Mouse (Mus musculus) liver, postnatal 0 days (tissue): ENCODE measurements around the gene Siah2. TPM values are rescaled to one million over a fixed set of nuclear protein-coding genes. Genes with fewer than 3 reads are reported as not detected.

Experiments used
- ATAC-seq: fragments of 200-750 bp; cut with Nextera tagmentation; 2 replicates; pipeline ENCODE4 v1.8.0; 2017; ENCODE audit warnings: mild to moderate bottlenecking, moderate library complexity
- DNase-seq: peaks from one replicate; pipeline ENCODE4 v3.0.0-alpha.2; 2016
- H3K27ac ChIP-seq: fragments of 300-500 bp; sonication (generic); 2 replicates; pipeline ENCODE4 v1.5.1; 2014; ENCODE audit warnings: antibody characterized with exemption, moderate library complexity, mild to moderate bottlenecking, low read depth
- H3K27me3 ChIP-seq: fragments of 300-500 bp; sonication (generic); 2 replicates; pipeline ENCODE4 v1.6.1; 2014; ENCODE audit warnings: low read length, control low read depth, mixed read lengths; ENCODE audit not compliant: insufficient read depth
- H3K36me3 ChIP-seq: fragments of 300-500 bp; sonication (generic); replicated peaks from 2 replicates; pipeline ENCODE4 v1.6.1; 2014; ENCODE audit warnings: mild to moderate bottlenecking, control low read depth, low read length, moderate library complexity, mixed read lengths; ENCODE audit not compliant: insufficient read depth
- H3K4me1 ChIP-seq: fragments of 300-500 bp; sonication (generic); 2 replicates; pipeline ENCODE4 v1.6.1; 2014; ENCODE audit warnings: antibody characterized with exemption, mild to moderate bottlenecking, control low read depth; ENCODE audit not compliant: insufficient read depth
- H3K4me2 ChIP-seq: fragments of 300-500 bp; sonication (generic); 2 replicates; pipeline ENCODE4 v1.6.1; 2014; ENCODE audit warnings: low read depth, mild to moderate bottlenecking, low read length, moderate library complexity, mixed read lengths
- H3K4me3 ChIP-seq: fragments of 300-500 bp; sonication (generic); 2 replicates; pipeline ENCODE4 v1.5.1; 2014; ENCODE audit warnings: low read depth, low read length
- H3K9ac ChIP-seq: fragments of 300-500 bp; sonication (generic); replicated peaks from 2 replicates; pipeline ENCODE4 v1.6.1; 2014; ENCODE audit warnings: mild to moderate bottlenecking, moderate library complexity
- H3K9me3 ChIP-seq: fragments of 300-500 bp; sonication (generic); 2 replicates; pipeline ENCODE4 v1.6.1; 2016; ENCODE audit warnings: mild to moderate bottlenecking, control low read depth, low read length, mixed read lengths
- CTCF ChIP-seq: sonication (generic); IDR thresholded peaks from 2 replicates; pipeline ENCODE4 v1.5.1; 2016; ENCODE audit warnings: antibody characterized with exemption, low read depth
- EP300 ChIP-seq: IDR thresholded peaks from 2 replicates; pipeline ENCODE4 v1.6.1; 2016; ENCODE audit warnings: antibody characterized with exemption, low read depth, mild to moderate bottlenecking
- WGBS: fragments of 180-500 bp; shearing (Covaris S2); extraction: QIAGEN DNeasy Blood & Tissue Kit; methylation state at CpG from one replicate; pipeline ENCODE4 v1.1.7; 2014; ENCODE audit not compliant: insufficient replicate concordance; 5-methylcytosine and 5-hydroxymethylcytosine counted together
- polyA plus RNA-seq: library from polyadenylated mRNA; unstranded; fragments of >200 nt; fragmentation: Nextera tagmentation; extraction: Ambion mirVana; gene quantifications from 2 replicates; pipeline ENCODE4 v1.2.1, GENCODE M21; 2015

Siah2 gene
- polyA plus RNA-seq, 1 experiment from 2014 or later: 7.1 TPM

DNA sequence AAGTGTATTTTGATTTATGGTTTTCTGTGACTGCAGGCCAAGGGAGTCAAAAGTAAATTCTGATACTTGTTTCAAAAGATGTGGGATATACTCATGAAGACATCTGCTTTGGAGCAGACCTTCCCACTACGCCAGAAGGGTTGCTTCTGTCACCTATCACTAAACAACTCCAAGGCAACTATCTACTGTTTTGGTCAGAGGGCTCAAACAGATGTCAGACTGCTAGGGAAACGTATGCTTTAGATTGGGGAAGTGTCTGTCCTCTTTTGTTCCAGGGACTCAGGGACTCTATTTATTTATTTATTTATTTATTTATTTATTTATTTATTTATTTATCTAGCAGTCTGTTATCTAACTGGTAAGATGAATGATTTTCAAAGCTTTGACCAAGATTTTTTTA, 22.6 kb upstream of the Siah2 start:
- WGBS: 51% methylated on average over 2 of the region's 2 CpGs
- no peak overlapping the region for H3K27ac ChIP-seq
- no peak overlapping the region for H3K4me2 ChIP-seq
- DNase-seq: no peak
- 0 out of 2 replicates have a peak, but pooled peaks cover 8% of the 10 kb centered on the region for H3K9me3 ChIP-seq
- no peak for ATAC-seq
- no peak overlapping the region for H3K9ac ChIP-seq
- H3K4me1 ChIP-seq: peaks cover 3% of the 10 kb centered on the region; the same call in 1 of the 2 replicates
- TF ChIP-seq CTCF (no peak), EP300 (no peak)
- no peaks in the 10 kb centered on the region for H3K27me3 ChIP-seq
- no peak overlapping the region for H3K4me3 ChIP-seq
- H3K36me3 ChIP-seq: no peaks in the 10 kb centered on the region

DNA sequence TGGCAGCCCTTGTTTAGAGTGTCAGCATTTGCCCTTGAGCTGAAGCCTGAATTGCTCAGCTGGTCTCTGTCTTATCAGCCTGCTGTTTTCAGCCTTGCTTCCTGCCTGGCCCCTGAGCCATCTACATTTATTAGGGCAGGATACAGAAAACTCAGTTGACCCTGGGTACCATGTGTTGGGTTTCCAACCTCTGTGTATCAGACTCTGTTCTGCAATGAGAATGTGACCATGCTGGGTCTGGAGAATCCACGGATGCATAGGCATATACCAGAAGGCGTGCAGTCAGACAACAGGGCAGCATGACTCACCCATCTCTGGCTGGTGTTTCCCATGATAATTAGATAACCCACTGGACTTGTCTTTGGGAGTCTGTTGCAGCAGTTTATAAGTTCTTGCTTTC, 21.8 kb upstream of the Siah2 start:
- Histone ChIP-seq H3K4me2 (no peak overlapping the region), H3K27ac (no peak overlapping the region), H3K36me3 (no peaks in the 10 kb centered on the region), H3K27me3 (no peaks in the 10 kb centered on the region), H3K9ac (no peak overlapping the region), H3K4me1 (peaks cover 3% of the 10 kb centered on the region; the same call in 1 of the 2 replicates), H3K4me3 (no peak overlapping the region), H3K9me3 (0 out of 2 replicates have a peak, but pooled peaks cover 8% of the 10 kb centered on the region)
- WGBS: 42% methylated on average over 2 of the region's 2 CpGs
- DNase-seq: no peak
- no peak for ATAC-seq
- TF ChIP-seq EP300 (no peak), CTCF (no peak)

DNA sequence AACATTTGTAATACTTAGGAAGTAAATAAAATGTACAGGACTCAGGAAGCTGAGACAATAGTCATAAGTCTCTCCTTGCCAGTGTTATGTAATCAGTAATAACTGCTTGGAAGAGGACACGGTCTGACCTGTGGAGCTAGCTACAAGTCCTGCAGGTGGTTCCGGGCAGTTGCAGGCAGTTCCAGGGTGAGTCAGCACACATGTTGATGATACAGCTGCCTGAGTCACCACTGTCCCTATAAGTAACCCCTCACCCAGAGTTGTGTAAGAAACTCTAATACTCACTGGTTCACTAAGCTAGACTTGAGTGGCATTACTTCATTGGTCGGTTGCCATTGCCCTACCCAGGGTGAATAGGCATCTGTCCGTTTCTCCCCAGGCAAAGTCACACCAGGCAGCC, 21.0 kb upstream of the Siah2 start:
- ATAC-seq: no peak
- no peak for DNase-seq
- TF ChIP-seq EP300 (no peak), CTCF (no peak)
- peaks cover 3% of the 10 kb centered on the region; the same call in 1 of the 2 replicates for H3K4me1 ChIP-seq
- no peaks in the 10 kb centered on the region for H3K27me3 ChIP-seq
- no peaks in the 10 kb centered on the region for H3K36me3 ChIP-seq
- H3K9me3 ChIP-seq: 0 out of 2 replicates have a peak, but pooled peaks cover 8% of the 10 kb centered on the region
- WGBS: 76% methylated on average over 4 of the region's 4 CpGs
- H3K4me3 ChIP-seq: no peak overlapping the region
- no peak overlapping the region for H3K9ac ChIP-seq
- no peak overlapping the region for H3K4me2 ChIP-seq
- H3K27ac ChIP-seq: no peak overlapping the region

DNA sequence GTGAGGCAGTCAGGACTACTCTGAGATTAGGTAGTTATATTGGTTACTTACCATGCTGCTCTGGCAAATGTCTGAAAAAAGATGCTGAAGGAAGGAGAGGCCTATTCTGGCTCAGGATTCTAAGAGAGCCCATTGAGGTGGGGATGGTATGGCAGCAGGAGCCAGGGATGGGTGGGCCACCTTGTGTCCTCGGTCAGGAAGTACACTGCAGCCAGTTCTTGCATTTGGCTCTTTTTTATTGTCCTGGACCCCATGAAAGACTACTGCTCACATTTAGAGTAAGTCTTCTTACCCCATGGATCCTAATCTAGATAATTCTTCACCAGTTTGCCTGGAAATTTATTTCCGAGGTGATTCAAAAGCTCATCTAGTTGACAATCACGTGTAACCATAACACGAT, 12.3 kb upstream of the Siah2 start:
- no peaks in the 10 kb centered on the region for H3K9me3 ChIP-seq
- 77% methylated on average over 4 of the region's 4 CpGs for WGBS
- no peak overlapping the region for H3K9ac ChIP-seq
- H3K36me3 ChIP-seq: no peaks in the 10 kb centered on the region
- H3K4me1 ChIP-seq: 0 out of 2 replicates have a peak, but pooled peaks cover 4% of the 10 kb centered on the region
- H3K27ac ChIP-seq: no peak overlapping the region
- no peak overlapping the region for H3K4me3 ChIP-seq
- H3K4me2 ChIP-seq: no peak overlapping the region
- ATAC-seq (no peak), DNase-seq (no peak)
- H3K27me3 ChIP-seq: no peaks in the 10 kb centered on the region
- TF ChIP-seq EP300 (no peak), CTCF (peak; percentile 36)

DNA sequence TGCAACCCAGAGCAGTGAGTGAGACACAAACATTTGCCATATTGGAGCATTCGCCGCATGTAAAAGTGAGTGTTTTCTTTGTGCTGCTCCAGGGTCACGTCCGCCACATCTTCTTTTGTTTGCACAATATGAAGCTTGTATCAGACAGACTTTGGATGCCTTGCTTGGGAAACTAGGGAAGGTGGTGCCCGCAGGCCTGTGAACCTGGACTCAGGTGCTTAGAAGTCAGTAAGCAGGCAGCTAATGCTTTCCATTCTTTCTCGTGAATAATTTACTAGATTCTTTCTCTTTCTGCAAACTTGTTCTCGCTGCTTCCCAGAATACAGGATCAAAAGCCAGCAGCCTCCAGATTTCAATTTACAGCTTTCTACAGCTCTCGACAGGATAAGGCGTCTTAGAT, 11.5 kb upstream of the Siah2 start:
- H3K4me1 ChIP-seq: 0 out of 2 replicates have a peak, but pooled peaks cover 4% of the 10 kb centered on the region
- 59% methylated on average over 9 of the region's 9 CpGs for WGBS
- TF ChIP-seq EP300 (no peak), CTCF (no peak)
- no peak overlapping the region for H3K9ac ChIP-seq
- H3K27me3 ChIP-seq: no peaks in the 10 kb centered on the region
- peak; percentile 51; the same call in 1 of the 2 replicates for ATAC-seq
- DNase-seq: no peak
- H3K4me2 ChIP-seq: no peak overlapping the region; the same call in 1 of the 2 replicates
- H3K27ac ChIP-seq: 0 out of 2 replicates have a peak overlapping the region, but pooled peaks have one; percentile 44
- no peaks in the 10 kb centered on the region for H3K36me3 ChIP-seq
- H3K4me3 ChIP-seq: no peak overlapping the region
- no peaks in the 10 kb centered on the region for H3K9me3 ChIP-seq

DNA sequence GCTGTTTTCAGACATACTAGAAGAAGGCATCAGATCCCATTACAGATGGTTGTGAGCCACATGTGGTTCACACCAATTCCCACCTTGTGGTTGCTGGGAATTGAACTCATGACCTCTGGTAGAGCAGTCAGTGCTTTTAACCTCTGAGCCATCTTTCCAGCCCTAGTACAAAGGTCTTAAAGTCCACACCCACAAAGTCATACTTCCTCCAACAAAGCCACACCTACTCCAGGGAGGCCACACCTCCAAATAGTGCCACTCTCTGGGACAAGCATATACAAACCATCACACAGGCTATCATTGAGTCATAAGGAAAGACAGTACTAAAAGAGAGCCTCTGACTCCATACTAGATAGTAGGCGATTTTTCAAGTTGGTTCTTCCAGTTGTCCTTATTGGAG, 10.1 kb upstream of the Siah2 start:
- 77% methylated on average over 1 of the region's 1 CpGs for WGBS
- ATAC-seq (no peak), DNase-seq (no peak)
- H3K9ac ChIP-seq: no peak overlapping the region
- H3K9me3 ChIP-seq: no peaks in the 10 kb centered on the region
- no peak for TF ChIP-seq CTCF
- TF ChIP-seq EP300: no peak
- no peaks in the 10 kb centered on the region for H3K36me3 ChIP-seq
- no peak overlapping the region for H3K27ac ChIP-seq
- H3K27me3 ChIP-seq: no peaks in the 10 kb centered on the region
- H3K4me2 ChIP-seq: no peak overlapping the region
- H3K4me3 ChIP-seq: no peak overlapping the region
- 0 out of 2 replicates have a peak, but pooled peaks cover 4% of the 10 kb centered on the region for H3K4me1 ChIP-seq
